Comparison of ENCODE assay signal across 14 mouse cellular contexts in the genomic region with DNA sequence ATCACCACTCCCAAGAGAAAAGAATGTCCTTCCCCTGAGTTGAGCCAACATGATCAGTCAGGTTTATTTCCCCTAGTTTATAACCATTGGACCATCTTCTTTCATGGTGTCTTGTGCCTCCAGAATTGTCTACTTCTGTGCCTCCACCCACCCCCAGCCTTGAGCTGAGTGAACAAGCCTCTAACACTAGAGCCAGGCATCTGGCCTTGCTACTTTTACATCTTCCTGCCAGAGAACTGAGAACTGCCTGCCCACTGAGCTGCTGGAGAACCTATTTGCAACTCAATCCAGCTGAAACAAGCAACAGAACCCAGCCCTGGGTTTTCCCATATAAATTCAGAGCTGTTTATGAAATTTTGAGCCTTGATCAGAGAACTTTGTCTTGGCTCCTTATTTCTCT.
A peak's percentile ranks its signal among the peaks of the same experiment; 100 is the strongest.
DNase-seq lines count a peak whose midpoint lies in the region.
"Had no signal": no experiment of that assay in that cellular context is flagged by ENCODE, and none has a peak within 500 bp of the region (broad histone marks: within the 10 kb centered on the region; RNA-seq: fewer than 3 reads in every experiment).

No protein-coding gene starts in this region.

- DNase-seq in frontal cortex, adult 2 months (ENCODE audit: extremely low spot score in 1 of 2, low spot score in 1 of 2) = peak; percentile 57
- DNase-seq in frontal cortex, postnatal 10 days (ENCODE audit: low spot score in 2 of 2) = no peak
- peak; percentile 51 for DNase-seq in right cerebral cortex, adult 18-20 months
- no peak for DNase-seq in right cerebral cortex, postnatal 10 days (ENCODE audit: low spot score in 2 of 2)
- DNase-seq in brain, adult 2 months (ENCODE audit: low read depth, low spot score) = peak; percentile 70
- DNase-seq in left cerebral cortex, postnatal 36 days (ENCODE audit: low spot score in 2 of 2) = peak; percentile 18 to 35
- no peak for DNase-seq in heart, postnatal 4 days
- DNase-seq in gastrocnemius, postnatal 14 days = no peak
- DNase-seq: adrenal gland, postnatal 14 days; cerebellum, adult 18-20 months; cerebellum, postnatal 10 days; embryo, embryonic 11 days; gastrocnemius, postnatal 10 days; heart, adult 2 months had no signal

- intact Hi-C loops in left cerebral cortex, postnatal 36 days (cut with DNase I) = no loop called here
- intact Hi-C loops in gastrocnemius, postnatal 14 days (cut with DNase I; ENCODE audit: low total_unique reads) = no loop called here

Comparison
In these comparisons a context has a peak if more than half of its experiments do, and no peak if none do; other contexts are left out.
1. DNase-seq: peak in frontal cortex, adult 2 months (2 of 2), right cerebral cortex, adult 18-20 months (single experiment), brain, adult 2 months (single experiment) and left cerebral cortex, postnatal 36 days (2 of 2); none in frontal cortex, postnatal 10 days (0 of 2), right cerebral cortex, postnatal 10 days (0 of 2), heart, postnatal 4 days (single experiment) and gastrocnemius, postnatal 14 days (single experiment).